Mouse (Mus musculus) midbrain, embryonic 16.5 days (tissue): ENCODE measurements around the gene Ube2g2. TPM values are rescaled to one million over a fixed set of nuclear protein-coding genes. Genes with fewer than 3 reads are reported as not detected.

ENCODE experiments used
- ATAC-seq: fragments of 200-750 bp; cut with Nextera tagmentation; 2 replicates; pipeline ENCODE4 v1.8.0; 2017; ENCODE audit warnings: moderate TSS enrichment
- H3K27ac ChIP-seq: fragments of 300-500 bp; sonication (generic); 2 replicates; pipeline ENCODE4 v1.5.1; 2014; ENCODE audit warnings: mild to moderate bottlenecking, low read length, mixed read lengths
- H3K27me3 ChIP-seq: fragments of 300-500 bp; sonication (generic); 2 replicates; pipeline ENCODE4 v1.6.1; 2014; ENCODE audit warnings: low read depth, low read length, mixed read lengths; ENCODE audit not compliant: control insufficient read depth, insufficient read depth
- H3K36me3 ChIP-seq: fragments of 300-500 bp; sonication (generic); 2 replicates; pipeline ENCODE4 v1.6.1; 2014; ENCODE audit warnings: mild to moderate bottlenecking, low read length, moderate library complexity, mixed read lengths; ENCODE audit not compliant: control insufficient read depth, insufficient read depth
- H3K4me1 ChIP-seq: fragments of 300-500 bp; sonication (generic); 2 replicates; pipeline ENCODE4 v1.6.1; 2014; ENCODE audit warnings: mild to moderate bottlenecking, low read length, mixed read lengths; ENCODE audit not compliant: control insufficient read depth, insufficient read depth
- H3K4me2 ChIP-seq: fragments of 300-500 bp; sonication (generic); 2 replicates; pipeline ENCODE4 v1.6.1; 2014; ENCODE audit warnings: mild to moderate bottlenecking, low read length, mixed read lengths
- H3K4me3 ChIP-seq: fragments of 300-500 bp; sonication (generic); 2 replicates; pipeline ENCODE4 v1.5.1; 2014; ENCODE audit warnings: low read depth, mild to moderate bottlenecking, low read length, moderate library complexity, mixed read lengths
- H3K9ac ChIP-seq: fragments of 300-500 bp; sonication (generic); 2 replicates; pipeline ENCODE4 v1.6.1; 2014; ENCODE audit warnings: low read depth, low read length, mixed read lengths
- H3K9me3 ChIP-seq: fragments of 300-500 bp; sonication (generic); replicated peaks from 2 replicates; pipeline ENCODE4 v1.6.1; 2014; ENCODE audit warnings: mild to moderate bottlenecking, low read length, mixed read lengths; ENCODE audit not compliant: control insufficient read depth, poor library complexity, severe bottlenecking
- WGBS: fragments of 180-500 bp; shearing (Covaris S2); extraction: QIAGEN DNeasy Blood & Tissue Kit; methylation state at CpG from one replicate; pipeline ENCODE4 v1.1.7; 2014; 5-methylcytosine and 5-hydroxymethylcytosine counted together
- polyA plus RNA-seq: library from polyadenylated mRNA; unstranded; fragments of >200 nt; fragmentation: Nextera tagmentation; extraction: Ambion mirVana; gene quantifications from 2 replicates; pipeline ENCODE4 v1.2.1, GENCODE M21; 2015

The Ube2g2 gene
- polyA plus RNA-seq, 1 experiment from 2014 or later = 80.9 TPM

DNA sequence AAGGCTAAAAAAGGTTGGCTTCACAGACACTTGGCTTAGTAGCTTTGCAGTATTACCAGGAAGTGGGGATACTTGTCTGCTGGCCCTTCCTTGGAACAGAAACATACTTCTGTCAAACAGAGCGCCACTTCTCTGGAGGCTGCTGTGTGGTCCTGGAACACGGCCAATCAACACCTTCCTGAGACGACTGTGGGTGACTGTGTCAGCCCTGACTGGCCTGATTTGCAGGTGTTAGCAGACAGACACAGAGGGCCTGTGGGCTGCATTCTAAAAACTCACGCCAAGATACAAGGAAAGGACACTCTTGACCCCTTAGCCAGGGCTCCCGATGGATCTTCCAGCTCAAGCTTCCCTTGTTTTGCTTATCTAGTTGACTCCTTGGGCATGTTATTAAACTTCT is 17.1 kb upstream of the Ube2g2 start:
- Histone ChIP-seq H3K9ac (no peak overlapping the region), H3K27ac (no peak overlapping the region), H3K9me3 (no peaks in the 10 kb centered on the region), H3K36me3 (no peaks in the 10 kb centered on the region; the same call in 1 of the 2 replicates), H3K4me2 (no peak overlapping the region), H3K4me3 (no peak overlapping the region), H3K4me1 (peaks cover 19% of the 10 kb centered on the region), H3K27me3 (no peaks in the 10 kb centered on the region)
- WGBS = 81% methylated on average over 5 of the region's 5 CpGs
- no peak for ATAC-seq

DNA sequence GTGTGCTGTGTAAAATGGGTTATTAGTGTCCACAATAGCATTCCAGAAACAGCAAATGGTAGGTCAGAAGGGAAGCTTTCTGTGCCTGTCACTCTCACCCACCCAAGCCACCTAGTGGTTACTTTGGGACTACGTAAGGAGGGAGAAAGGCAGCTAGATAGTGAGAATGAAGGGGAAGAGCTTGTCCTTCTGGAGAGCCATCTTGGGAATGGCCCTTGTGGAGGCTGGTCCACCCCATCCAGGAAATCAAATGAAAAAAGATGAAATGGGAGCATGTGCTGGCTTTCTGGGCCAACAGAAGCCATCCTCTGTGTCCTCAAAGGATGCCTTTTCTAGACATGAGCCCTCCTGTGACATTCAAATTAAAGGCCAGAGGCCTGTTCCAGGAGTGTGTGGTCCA is 16.7 kb upstream of the Ube2g2 start:
- peak overlapping the region; percentile 94 for H3K27ac ChIP-seq
- ATAC-seq = peak; percentile 16

DNA sequence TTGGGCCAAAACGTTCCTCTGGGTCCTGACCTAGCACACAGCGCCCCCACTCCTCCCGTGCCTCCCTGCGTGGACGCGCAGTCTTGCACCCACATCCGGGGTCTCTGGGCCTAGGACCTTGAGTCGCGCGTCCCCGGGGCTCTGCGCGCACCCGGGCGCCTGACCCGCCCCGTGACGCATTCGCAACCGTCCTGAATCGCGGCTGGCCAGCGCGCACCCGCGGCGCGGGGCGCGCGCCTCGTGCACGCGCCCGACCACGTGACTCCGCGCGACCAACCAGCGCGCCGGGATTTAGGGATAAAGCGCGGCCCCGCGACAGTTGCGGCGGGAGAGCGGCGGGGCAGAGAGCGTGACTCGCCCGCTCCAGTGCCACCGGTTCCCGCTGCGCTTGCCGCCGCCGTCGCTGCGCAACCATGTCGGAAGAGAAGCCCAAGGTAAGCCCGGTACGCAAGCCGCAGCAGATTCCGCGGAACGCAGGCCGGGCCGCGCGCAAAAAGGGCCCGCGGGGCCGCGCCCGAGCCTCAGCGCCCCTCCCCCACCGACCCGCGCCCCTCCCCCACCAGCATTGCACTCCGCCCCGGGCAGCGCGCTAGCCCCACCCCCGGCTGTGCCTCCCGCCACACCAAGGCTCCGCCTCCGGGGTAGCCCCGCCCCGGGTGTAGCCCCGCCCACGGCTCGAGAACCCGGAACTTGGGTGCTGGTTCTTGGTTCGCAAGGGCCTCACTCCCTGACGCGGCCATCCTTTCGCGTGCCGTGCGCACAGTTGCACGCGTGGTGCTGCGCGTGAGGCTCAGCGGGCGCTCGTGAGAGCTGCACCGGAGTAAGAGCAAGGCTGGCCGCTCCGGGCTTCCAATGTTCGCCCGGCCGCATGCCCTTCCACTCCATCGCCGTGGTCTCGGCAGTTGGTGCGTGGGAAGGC is 15.9 kb upstream of the Ube2g2 start, which contains the start of the genes Sumo3 and Gm49325:
TSS of gene Sumo3 (plus strand) at position 190 of the 919 bp plus-strand sequence.
TSS of gene Gm49325 (plus strand) at position 290 of the 919 bp plus-strand sequence.
- 1% methylated on average over 103 of the region's 119 CpGs for WGBS
- Histone ChIP-seq H3K4me3 (peak within 1 kb of the TSS; percentile 77), H3K27ac (peak within 1 kb of the TSS; percentile 94), H3K4me1 (peaks cover 21% of the 10 kb centered on the region), H3K36me3 (peaks cover 7% of the 10 kb centered on the region; the same call in 1 of the 2 replicates), H3K9me3 (no peaks in the 10 kb centered on the region), H3K27me3 (no peaks in the 10 kb centered on the region), H3K9ac (peak within 1 kb of the TSS; percentile 81), H3K4me2 (peak within 1 kb of the TSS; percentile 63)
- peak; percentile 85 for ATAC-seq

More for the DNA sequence above, 16.7 kb upstream of the Ube2g2 start:
- H3K4me2 ChIP-seq = peak overlapping the region; percentile 63
- WGBS = 5% methylated on average over 1 of the region's 1 CpGs
- no peaks in the 10 kb centered on the region for H3K27me3 ChIP-seq
- no peak overlapping the region; the same call in 1 of the 2 replicates for H3K9ac ChIP-seq
- no peaks in the 10 kb centered on the region for H3K9me3 ChIP-seq
- H3K4me3 ChIP-seq = peak overlapping the region; percentile 77
- peaks cover 3% of the 10 kb centered on the region; the same call in 1 of the 2 replicates for H3K36me3 ChIP-seq
- peaks cover 21% of the 10 kb centered on the region for H3K4me1 ChIP-seq

DNA sequence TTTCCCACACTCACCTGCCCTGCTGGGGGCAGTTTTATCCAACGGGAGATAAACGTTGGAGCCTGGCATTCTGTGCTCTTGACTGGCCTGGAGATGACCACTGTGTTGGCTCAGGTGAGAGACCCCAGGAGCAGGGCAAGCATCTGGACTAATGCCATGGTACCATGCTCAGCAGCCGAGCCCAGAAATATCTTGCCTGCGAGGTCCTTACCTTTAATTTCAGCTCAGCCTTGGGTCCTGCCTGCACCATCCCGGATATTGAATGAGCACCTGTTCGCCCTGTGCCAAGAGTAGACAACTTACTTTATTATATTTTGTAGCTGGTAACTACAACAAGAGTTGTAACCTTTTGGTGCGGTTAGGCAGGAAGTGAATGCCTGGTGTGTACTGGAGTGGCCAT is 15.2 kb upstream of the Ube2g2 start:
- peak; percentile 36 for ATAC-seq
- peak overlapping the region; percentile 94 for H3K27ac ChIP-seq

DNA sequence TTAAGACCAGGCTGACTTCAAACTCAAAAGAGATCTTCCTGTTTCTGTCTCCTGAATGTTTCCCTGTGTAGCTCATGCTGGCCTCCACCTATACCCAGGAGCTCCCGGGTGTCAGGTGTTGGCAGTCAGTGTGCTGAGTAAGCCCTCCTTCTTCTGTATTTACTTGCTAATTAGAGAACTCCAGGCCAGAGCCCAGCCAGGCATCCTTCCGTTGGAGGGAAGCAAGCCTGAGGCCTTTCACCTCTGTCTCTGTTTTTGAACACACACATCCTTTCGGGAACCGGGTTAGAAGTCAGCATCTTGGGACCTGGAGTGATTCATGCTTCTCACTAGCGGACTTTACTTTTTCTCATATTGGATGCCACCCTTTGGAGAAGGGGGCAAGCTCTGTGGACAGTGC is 14.6 kb upstream of the Ube2g2 start:
- Histone ChIP-seq H3K4me3 (peak overlapping the region; percentile 77; the same call in 1 of the 2 replicates), H3K4me1 (peaks cover 21% of the 10 kb centered on the region), H3K9me3 (no peaks in the 10 kb centered on the region), H3K27me3 (no peaks in the 10 kb centered on the region), H3K9ac (no peak overlapping the region), H3K36me3 (peaks cover 9% of the 10 kb centered on the region; the same call in 1 of the 2 replicates), H3K27ac (no peak overlapping the region), H3K4me2 (peak overlapping the region; percentile 63)
- no peak for ATAC-seq
- WGBS = 70% methylated on average over 5 of the region's 5 CpGs

More for the DNA sequence above, 15.2 kb upstream of the Ube2g2 start:
- H3K36me3 ChIP-seq = peaks cover 7% of the 10 kb centered on the region; the same call in 1 of the 2 replicates
- no peaks in the 10 kb centered on the region for H3K27me3 ChIP-seq
- 50% methylated on average over 7 of the region's 7 CpGs for WGBS
- H3K9ac ChIP-seq = peak overlapping the region; percentile 81
- peak overlapping the region; percentile 77 for H3K4me3 ChIP-seq
- H3K9me3 ChIP-seq = no peaks in the 10 kb centered on the region
- H3K4me2 ChIP-seq = peak overlapping the region; percentile 63
- peaks cover 21% of the 10 kb centered on the region for H3K4me1 ChIP-seq

DNA sequence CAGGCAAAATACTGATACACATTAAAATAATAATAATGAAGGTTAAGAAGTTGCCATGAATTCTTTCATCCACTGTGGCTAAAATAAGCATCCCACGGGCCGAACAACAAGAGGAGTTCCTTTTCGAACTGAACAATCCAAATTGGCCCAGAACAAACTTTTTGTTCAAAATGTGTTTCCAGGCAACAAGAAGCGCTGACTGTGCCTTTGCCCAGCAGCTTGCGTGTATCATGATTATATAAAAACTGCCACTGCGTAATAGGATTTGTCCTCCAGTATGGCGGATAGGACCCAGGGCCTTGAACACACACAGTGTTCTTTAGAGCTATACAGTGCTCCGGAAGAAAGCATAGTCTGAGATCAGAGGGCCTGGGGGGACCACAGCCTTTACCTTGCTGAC is 13.5 kb upstream of the Ube2g2 start:
- Histone ChIP-seq H3K9ac (no peak overlapping the region), H3K36me3 (peaks cover 17% of the 10 kb centered on the region; the same call in 1 of the 2 replicates), H3K9me3 (no peaks in the 10 kb centered on the region), H3K27ac (no peak overlapping the region), H3K4me1 (peaks cover 21% of the 10 kb centered on the region), H3K4me2 (no peak overlapping the region), H3K4me3 (no peak overlapping the region), H3K27me3 (no peaks in the 10 kb centered on the region)
- ATAC-seq = no peak
- WGBS = 73% methylated on average over 8 of the region's 8 CpGs

DNA sequence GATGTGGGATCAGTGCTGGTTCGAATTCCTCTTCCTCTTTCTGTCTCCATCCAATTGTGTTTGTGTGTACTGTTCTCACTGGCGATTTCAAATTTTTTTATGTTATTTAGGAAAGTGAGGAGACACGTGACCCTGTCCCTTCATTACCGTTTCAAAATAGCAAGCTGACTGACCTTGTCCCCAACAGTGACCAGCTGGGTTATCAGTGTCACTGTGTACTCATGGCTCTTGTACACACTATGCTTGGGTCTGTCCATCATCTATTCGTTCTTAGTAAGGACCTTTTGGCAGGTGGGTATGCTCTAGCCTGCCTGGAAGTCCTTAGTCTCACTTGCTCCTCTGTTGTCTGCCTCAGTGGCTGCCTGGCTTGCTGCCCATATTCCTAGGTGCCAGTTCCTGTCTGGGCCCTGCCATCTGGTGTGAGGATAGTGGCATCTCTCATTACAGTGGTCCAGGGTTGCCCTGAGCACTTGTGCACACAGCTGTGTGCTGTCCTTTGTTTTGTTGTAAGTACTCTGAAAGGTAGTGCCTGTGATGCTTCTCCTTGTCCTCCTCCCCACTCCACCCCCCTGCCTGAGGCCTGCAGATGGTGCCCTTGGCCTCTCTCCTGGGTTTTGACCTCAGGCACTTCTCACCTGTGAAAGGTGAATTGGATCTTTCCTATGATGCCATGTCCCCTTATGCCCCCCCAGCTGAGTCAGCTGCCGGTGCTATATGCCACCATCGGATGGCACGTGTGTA is 11.7 kb upstream of the Ube2g2 start:
- Histone ChIP-seq H3K4me3 (no peak overlapping the region), H3K4me2 (no peak overlapping the region), H3K36me3 (peaks cover 30% of the 10 kb centered on the region), H3K4me1 (peaks cover 21% of the 10 kb centered on the region), H3K9ac (no peak overlapping the region), H3K9me3 (no peaks in the 10 kb centered on the region), H3K27me3 (no peaks in the 10 kb centered on the region), H3K27ac (no peak overlapping the region)
- no peak for ATAC-seq
- WGBS = 95% methylated on average over 8 of the region's 8 CpGs

DNA sequence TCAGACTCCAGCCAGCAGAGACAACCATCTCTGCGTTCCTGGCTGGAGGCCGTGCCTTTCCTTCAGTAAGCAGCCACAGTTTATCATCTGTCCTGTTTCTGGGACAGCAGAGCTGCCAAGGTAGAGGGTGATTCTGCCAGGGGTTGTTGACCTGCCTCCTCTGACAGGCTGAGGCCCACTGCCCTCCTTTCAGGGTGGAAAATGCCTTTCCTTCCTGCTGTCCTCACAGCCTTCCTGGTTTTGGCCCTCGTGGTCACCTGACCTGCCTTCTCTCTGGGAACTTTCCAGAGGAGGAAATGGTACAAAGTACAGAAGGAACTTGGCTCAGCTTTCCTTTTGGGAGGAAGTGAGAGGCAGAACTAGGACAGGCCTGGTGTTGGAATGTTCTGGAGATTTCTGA is 8.7 kb upstream of the Ube2g2 start:
- Histone ChIP-seq H3K4me1 (peaks cover 6% of the 10 kb centered on the region), H3K27ac (no peak overlapping the region), H3K9ac (no peak overlapping the region), H3K4me3 (no peak overlapping the region), H3K9me3 (no peaks in the 10 kb centered on the region), H3K36me3 (peaks cover 47% of the 10 kb centered on the region), H3K27me3 (no peaks in the 10 kb centered on the region), H3K4me2 (no peak overlapping the region)
- WGBS = 89% methylated on average over 3 of the region's 3 CpGs
- no peak for ATAC-seq
